Mouse (Mus musculus) embryonic facial prominence, embryonic 14.5 days (tissue): Measurements from ENCODE around the gene Cdk14. TPM values are rescaled to one million over a fixed set of nuclear protein-coding genes. Genes with fewer than 3 reads are reported as not detected.

Experiments
- ATAC-seq: fragments of 200-750 bp; cut with Nextera tagmentation; 2 replicates; pipeline ENCODE4 v1.8.0; 2017; ENCODE audit warnings: low read depth, moderate number of reproducible peaks, moderate TSS enrichment
- DNase-seq: peaks from one replicate; pipeline ENCODE4 v3.0.0-alpha.2; 2015; ENCODE audit warnings: low spot score
- H3K27ac ChIP-seq: fragments of 300-500 bp; sonication (generic); replicated peaks from 2 replicates; pipeline ENCODE4 v1.5.1; 2014; ENCODE audit warnings: low read depth, mild to moderate bottlenecking, low read length, moderate library complexity
- H3K27me3 ChIP-seq: fragments of 300-500 bp; sonication (generic); replicated peaks from 2 replicates; pipeline ENCODE4 v1.6.1; 2014; ENCODE audit warnings: low read length; ENCODE audit not compliant: control insufficient read depth, insufficient read depth
- H3K36me3 ChIP-seq: fragments of 300-500 bp; sonication (generic); 2 replicates; pipeline ENCODE4 v1.6.1; 2014; ENCODE audit warnings: low read length, mixed read lengths; ENCODE audit not compliant: control insufficient read depth, insufficient read depth
- H3K4me1 ChIP-seq: fragments of 300-500 bp; sonication (generic); 2 replicates; pipeline ENCODE4 v1.6.1; 2014; ENCODE audit warnings: antibody characterized with exemption, low read length; ENCODE audit not compliant: control insufficient read depth, insufficient read depth
- H3K4me2 ChIP-seq: fragments of 300-500 bp; sonication (generic); 2 replicates; pipeline ENCODE4 v1.6.1; 2014; ENCODE audit warnings: low read depth, mild to moderate bottlenecking, low read length, moderate library complexity, mixed read lengths
- H3K4me3 ChIP-seq: fragments of 300-500 bp; sonication (generic); 2 replicates; pipeline ENCODE4 v1.5.1; 2014; ENCODE audit warnings: low read depth, mild to moderate bottlenecking, low read length
- H3K9ac ChIP-seq: fragments of 300-500 bp; sonication (generic); 2 replicates; pipeline ENCODE4 v1.6.1; 2014; ENCODE audit warnings: low read depth, mild to moderate bottlenecking, low read length, moderate library complexity, mixed read lengths
- H3K9me3 ChIP-seq: fragments of 300-500 bp; sonication (generic); 2 replicates; pipeline ENCODE4 v1.6.1; 2016; ENCODE audit warnings: low read length; ENCODE audit not compliant: control insufficient read depth
- WGBS: fragments of 180-500 bp; shearing (Covaris S2); extraction: QIAGEN DNeasy Blood & Tissue Kit; methylation state at CpG from one replicate; pipeline ENCODE4 v1.1.7; 2014; 5-methylcytosine and 5-hydroxymethylcytosine counted together
- polyA plus RNA-seq: library from polyadenylated mRNA; unstranded; fragments of >200 nt; fragmentation: Nextera tagmentation; extraction: Ambion mirVana; gene quantifications from 2 replicates; pipeline ENCODE4 v1.2.1, GENCODE M21; 2014

Cdk14 gene
- polyA plus RNA-seq, 1 experiment from 2014 or later, result 33.8 TPM

GRCm38 (mm10) chr5:4788484-4788883 is 631.6 kb downstream of the Cdk14 start:
- WGBS, result 72% methylated on average over 3 of the region's 3 CpGs
- Histone ChIP-seq H3K4me2 (no peak overlapping the region), H3K27ac (no peak overlapping the region), H3K4me1 (peaks cover 8% of the 10 kb centered on the region), H3K27me3 (no peaks in the 10 kb centered on the region), H3K4me3 (no peak overlapping the region), H3K9me3 (no peaks in the 10 kb centered on the region), H3K36me3 (no peaks in the 10 kb centered on the region), H3K9ac (no peak overlapping the region)
- no peak for ATAC-seq
- no peak for DNase-seq

GRCm38 (mm10) chr5:4786816-4787215 is 633.3 kb downstream of the Cdk14 start:
- DNase-seq, result no peak
- Histone ChIP-seq H3K9me3 (no peaks in the 10 kb centered on the region), H3K4me2 (no peak overlapping the region), H3K4me1 (peaks cover 8% of the 10 kb centered on the region), H3K9ac (no peak overlapping the region), H3K27me3 (no peaks in the 10 kb centered on the region), H3K27ac (no peak overlapping the region), H3K4me3 (no peak overlapping the region), H3K36me3 (no peaks in the 10 kb centered on the region)
- no peak for ATAC-seq
- WGBS, result 81% methylated on average over 3 of the region's 3 CpGs

- Histone ChIP-seq H3K4me2 (no peak overlapping the region), H3K9ac (no peak overlapping the region), H3K4me1 (no peaks in the 10 kb centered on the region), H3K27me3 (no peaks in the 10 kb centered on the region), H3K9me3 (no peaks in the 10 kb centered on the region), H3K4me3 (no peak overlapping the region), H3K36me3 (no peaks in the 10 kb centered on the region), H3K27ac (no peak overlapping the region)
- ATAC-seq (no peak), DNase-seq (no peak)
- WGBS, result 77% methylated on average over 3 of the region's 3 CpGs
Observed at GRCm38 (mm10) chr5:4778274-4778673, 641.8 kb downstream of the Cdk14 start.

DNA sequence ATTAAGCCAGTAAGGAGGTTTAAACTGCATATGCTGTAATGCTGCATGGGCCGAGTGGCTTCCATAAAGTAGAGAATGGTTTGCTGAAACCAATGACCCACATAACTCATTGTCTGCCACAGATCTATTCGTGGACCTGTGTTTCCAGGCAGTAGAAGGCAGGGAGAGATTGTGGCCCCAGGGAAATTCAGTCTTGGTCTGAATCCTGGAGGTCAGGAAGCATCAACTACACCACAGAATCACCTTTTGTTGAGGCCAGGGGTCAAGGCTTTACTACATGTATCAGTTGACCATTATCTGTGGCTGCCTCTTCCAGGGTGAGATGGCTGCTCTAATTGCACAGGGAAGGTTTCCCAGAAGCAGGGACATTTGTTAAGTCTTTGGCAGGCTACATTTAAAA is 643.6 kb downstream of the Cdk14 start:
- Histone ChIP-seq H3K4me1 (no peaks in the 10 kb centered on the region), H3K9ac (no peak overlapping the region), H3K36me3 (no peaks in the 10 kb centered on the region), H3K27me3 (no peaks in the 10 kb centered on the region), H3K27ac (no peak overlapping the region), H3K4me2 (no peak overlapping the region), H3K4me3 (no peak overlapping the region), H3K9me3 (no peaks in the 10 kb centered on the region)
- no peak for DNase-seq
- no peak for ATAC-seq
- 68% methylated on average over 2 of the region's 2 CpGs for WGBS

GRCm38 (mm10) chr5:4773090-4773772 is 646.9 kb downstream of the Cdk14 start:
- H3K4me3 ChIP-seq, result no peak overlapping the region
- no peaks in the 10 kb centered on the region for H3K27me3 ChIP-seq
- ATAC-seq (no peak), DNase-seq (no peak)
- no peak overlapping the region for H3K27ac ChIP-seq
- no peak overlapping the region for H3K9ac ChIP-seq
- no peaks in the 10 kb centered on the region; the same call in 1 of the 2 replicates for H3K9me3 ChIP-seq
- WGBS, result 47% methylated on average over 9 of the region's 9 CpGs
- H3K4me1 ChIP-seq, result no peaks in the 10 kb centered on the region
- H3K4me2 ChIP-seq, result no peak overlapping the region
- no peaks in the 10 kb centered on the region for H3K36me3 ChIP-seq

- H3K27me3 ChIP-seq, result no peaks in the 10 kb centered on the region
- no peaks in the 10 kb centered on the region; the same call in 1 of the 2 replicates for H3K9me3 ChIP-seq
- no peaks in the 10 kb centered on the region for H3K36me3 ChIP-seq
- no peaks in the 10 kb centered on the region; the same call in 1 of the 2 replicates for H3K4me1 ChIP-seq
- H3K4me2 ChIP-seq, result no peak overlapping the region
- WGBS, result 83% methylated on average over 1 of the region's 1 CpGs
- no peak overlapping the region for H3K4me3 ChIP-seq
- no peak overlapping the region for H3K27ac ChIP-seq
- H3K9ac ChIP-seq, result no peak overlapping the region
- no peak for DNase-seq
- no peak for ATAC-seq
Observed at GRCm38 (mm10) chr5:4770609-4771008, 649.5 kb downstream of the Cdk14 start.

DNA sequence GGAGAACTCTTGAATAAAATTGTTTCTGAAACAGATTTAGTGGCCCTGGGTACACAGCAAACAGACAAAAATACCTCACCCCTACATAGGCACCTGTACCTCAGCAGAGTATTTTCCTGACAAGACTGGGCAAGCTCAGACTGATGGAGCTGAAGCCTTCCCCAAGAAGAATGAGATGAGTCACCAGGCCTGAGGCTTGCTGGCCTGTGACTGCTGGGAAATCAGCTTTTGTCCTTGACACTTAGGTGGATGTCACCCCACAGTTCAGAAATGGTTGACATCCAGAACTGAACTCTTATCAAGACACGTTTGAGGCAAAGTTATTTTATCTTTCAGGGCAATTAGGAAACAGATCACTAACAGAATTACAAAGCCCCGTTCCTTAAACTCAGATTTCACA is 652.2 kb downstream of the Cdk14 start:
- H3K4me2 ChIP-seq, result no peak overlapping the region
- H3K9ac ChIP-seq, result no peak overlapping the region
- 50% methylated on average over 2 of the region's 2 CpGs for WGBS
- DNase-seq (peak; percentile 54), ATAC-seq (peak; percentile 77)
- no peak overlapping the region for H3K4me3 ChIP-seq
- no peak overlapping the region for H3K27ac ChIP-seq
- no peaks in the 10 kb centered on the region; the same call in 1 of the 2 replicates for H3K4me1 ChIP-seq
- H3K27me3 ChIP-seq, result no peaks in the 10 kb centered on the region
- H3K9me3 ChIP-seq, result no peaks in the 10 kb centered on the region; the same call in 1 of the 2 replicates
- H3K36me3 ChIP-seq, result no peaks in the 10 kb centered on the region

DNA sequence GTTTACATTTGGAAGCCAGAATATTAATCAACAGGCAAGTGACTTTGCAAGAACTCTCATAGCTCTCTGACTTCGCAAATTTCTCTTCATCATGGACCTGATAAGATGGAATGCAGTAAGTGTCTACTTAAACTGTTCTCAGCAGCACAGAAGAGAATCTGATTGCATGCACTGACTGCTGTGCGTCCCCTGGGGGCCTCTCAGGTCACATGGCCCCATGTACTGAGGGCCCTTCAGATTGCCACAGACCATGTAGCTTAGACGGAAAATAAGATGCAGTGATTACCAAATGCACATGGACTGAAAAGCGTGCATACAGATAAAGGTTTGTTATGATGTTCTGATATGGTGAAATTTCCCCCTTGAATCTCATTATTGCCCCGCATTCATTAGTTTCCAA is 653.4 kb downstream of the Cdk14 start:
- H3K4me2 ChIP-seq, result no peak overlapping the region
- no peak for ATAC-seq
- no peak for DNase-seq
- H3K36me3 ChIP-seq, result no peaks in the 10 kb centered on the region
- H3K27ac ChIP-seq, result no peak overlapping the region
- WGBS, result 70% methylated on average over 5 of the region's 5 CpGs
- H3K9ac ChIP-seq, result no peak overlapping the region
- no peaks in the 10 kb centered on the region; the same call in 1 of the 2 replicates for H3K9me3 ChIP-seq
- H3K27me3 ChIP-seq, result no peaks in the 10 kb centered on the region
- H3K4me3 ChIP-seq, result no peak overlapping the region
- H3K4me1 ChIP-seq, result no peaks in the 10 kb centered on the region; the same call in 1 of the 2 replicates

DNA sequence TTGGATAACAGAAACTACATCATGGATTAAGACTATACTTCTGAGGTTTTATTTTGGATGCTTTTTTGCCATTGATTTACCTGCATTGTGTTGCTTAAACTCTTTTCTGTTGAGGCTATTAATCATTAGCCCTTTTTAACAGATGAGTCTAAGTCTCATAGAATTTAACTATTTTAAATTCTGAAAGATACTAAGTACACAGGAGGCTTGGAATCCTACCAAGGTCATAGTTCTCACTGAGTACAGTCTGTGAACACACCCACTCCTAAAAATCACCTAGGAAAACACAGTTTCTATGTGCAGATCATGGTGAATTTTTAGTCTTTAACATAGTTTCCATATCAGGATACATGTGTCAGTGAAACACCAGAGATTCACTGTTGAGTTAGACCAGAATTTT is 658.2 kb downstream of the Cdk14 start:
- H3K27ac ChIP-seq, result no peak overlapping the region
- H3K9ac ChIP-seq, result no peak overlapping the region
- ATAC-seq (no peak), DNase-seq (no peak)
- H3K4me1 ChIP-seq, result no peaks in the 10 kb centered on the region; the same call in 1 of the 2 replicates
- H3K4me2 ChIP-seq, result no peak overlapping the region
- H3K9me3 ChIP-seq, result no peaks in the 10 kb centered on the region
- no peaks in the 10 kb centered on the region for H3K36me3 ChIP-seq
- H3K4me3 ChIP-seq, result no peak overlapping the region
- H3K27me3 ChIP-seq, result no peaks in the 10 kb centered on the region
